Mouse (Mus musculus) neural tube, embryonic 11.5 days (tissue): ENCODE data around the gene Ctcf. TPM values are rescaled to one million over a fixed set of nuclear protein-coding genes. Genes with fewer than 3 reads are reported as not detected.

Experiments
- ATAC-seq: fragments of 200-750 bp; cut with Nextera tagmentation; 2 replicates; pipeline ENCODE4 v1.8.0; 2017; ENCODE audit warnings: moderate number of reproducible peaks, mild to moderate bottlenecking, moderate TSS enrichment, moderate library complexity; ENCODE audit not compliant: insufficient read depth, low FRiP score, low TSS enrichment
- DNase-seq: peaks from one replicate; pipeline ENCODE4 v3.0.0-alpha.2; 2015; ENCODE audit warnings: low spot score
- H3K27ac ChIP-seq: fragments of 300-500 bp; sonication (generic); 2 replicates; pipeline ENCODE4 v1.5.1; 2014; ENCODE audit warnings: low read depth, mild to moderate bottlenecking, low read length
- H3K27me3 ChIP-seq: fragments of 300-500 bp; sonication (generic); 2 replicates; pipeline ENCODE4 v1.6.1; 2014; ENCODE audit warnings: mild to moderate bottlenecking, low read length, mixed read lengths; ENCODE audit not compliant: control insufficient read depth, insufficient read depth
- H3K36me3 ChIP-seq: fragments of 300-500 bp; sonication (generic); 2 replicates; pipeline ENCODE4 v1.6.1; 2014; ENCODE audit warnings: mild to moderate bottlenecking, low read length, moderate library complexity, mixed read lengths; ENCODE audit not compliant: control insufficient read depth, insufficient read depth
- H3K4me1 ChIP-seq: fragments of 300-500 bp; sonication (generic); 2 replicates; pipeline ENCODE4 v1.6.1; 2014; ENCODE audit warnings: low read length, mixed read lengths; ENCODE audit not compliant: control insufficient read depth, insufficient read depth
- H3K4me2 ChIP-seq: fragments of 300-500 bp; sonication (generic); 2 replicates; pipeline ENCODE4 v1.6.1; 2014; ENCODE audit warnings: low read depth, mild to moderate bottlenecking, moderate library complexity
- H3K4me3 ChIP-seq: fragments of 300-500 bp; sonication (generic); 2 replicates; pipeline ENCODE4 v1.5.1; 2014; ENCODE audit warnings: low read depth, low read length
- H3K9ac ChIP-seq: fragments of 300-500 bp; sonication (generic); 2 replicates; pipeline ENCODE4 v1.6.1; 2014; ENCODE audit warnings: mild to moderate bottlenecking, low read length
- H3K9me3 ChIP-seq: fragments of 300-500 bp; sonication (generic); 2 replicates; pipeline ENCODE4 v1.6.1; 2016; ENCODE audit warnings: low read length; ENCODE audit not compliant: control insufficient read depth
- WGBS: fragments of 180-500 bp; shearing (Covaris S2); extraction: QIAGEN DNeasy Blood & Tissue Kit; methylation state at CpG from one replicate; pipeline ENCODE4 v1.1.7; 2014; 5-methylcytosine and 5-hydroxymethylcytosine counted together
- polyA plus RNA-seq: library from polyadenylated mRNA; unstranded; fragments of >200 nt; fragmentation: Nextera tagmentation; extraction: Ambion mirVana; gene quantifications from 2 replicates; pipeline ENCODE4 v1.2.1, GENCODE M21; 2014

The Ctcf gene
- polyA plus RNA-seq, 1 experiment from 2014 or later, result 111 TPM

DNA sequence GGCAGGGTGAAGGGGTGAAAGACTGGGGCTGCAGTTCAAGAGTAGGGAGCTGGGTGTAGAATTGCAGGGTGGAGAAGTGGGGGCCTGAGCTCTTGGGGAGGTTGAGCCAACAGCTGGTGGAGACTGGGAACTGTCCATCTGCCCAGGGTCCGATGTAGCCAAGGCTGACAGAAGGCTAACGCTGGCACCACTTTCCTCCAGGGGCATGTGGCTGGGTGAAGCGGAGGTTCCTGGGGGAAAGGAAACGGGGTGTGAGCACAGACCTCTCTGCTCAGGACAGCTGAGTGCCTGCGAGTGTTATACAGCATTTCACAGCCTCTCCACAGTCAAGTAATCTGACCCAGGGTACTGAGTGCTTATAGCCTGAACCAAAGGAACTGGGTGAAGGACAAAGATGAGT is 62.4 kb downstream of the Ctcf start:
- H3K27me3 ChIP-seq, result no peaks in the 10 kb centered on the region
- peaks cover 16% of the 10 kb centered on the region for H3K4me1 ChIP-seq
- H3K4me2 ChIP-seq, result no peak overlapping the region
- ATAC-seq, result no peak
- 90% methylated on average over 5 of the region's 5 CpGs for WGBS
- H3K4me3 ChIP-seq, result no peak overlapping the region
- DNase-seq, result no peak
- no peaks in the 10 kb centered on the region for H3K9me3 ChIP-seq
- H3K9ac ChIP-seq, result no peak overlapping the region
- H3K27ac ChIP-seq, result no peak overlapping the region
- H3K36me3 ChIP-seq, result peaks cover 12% of the 10 kb centered on the region

DNA sequence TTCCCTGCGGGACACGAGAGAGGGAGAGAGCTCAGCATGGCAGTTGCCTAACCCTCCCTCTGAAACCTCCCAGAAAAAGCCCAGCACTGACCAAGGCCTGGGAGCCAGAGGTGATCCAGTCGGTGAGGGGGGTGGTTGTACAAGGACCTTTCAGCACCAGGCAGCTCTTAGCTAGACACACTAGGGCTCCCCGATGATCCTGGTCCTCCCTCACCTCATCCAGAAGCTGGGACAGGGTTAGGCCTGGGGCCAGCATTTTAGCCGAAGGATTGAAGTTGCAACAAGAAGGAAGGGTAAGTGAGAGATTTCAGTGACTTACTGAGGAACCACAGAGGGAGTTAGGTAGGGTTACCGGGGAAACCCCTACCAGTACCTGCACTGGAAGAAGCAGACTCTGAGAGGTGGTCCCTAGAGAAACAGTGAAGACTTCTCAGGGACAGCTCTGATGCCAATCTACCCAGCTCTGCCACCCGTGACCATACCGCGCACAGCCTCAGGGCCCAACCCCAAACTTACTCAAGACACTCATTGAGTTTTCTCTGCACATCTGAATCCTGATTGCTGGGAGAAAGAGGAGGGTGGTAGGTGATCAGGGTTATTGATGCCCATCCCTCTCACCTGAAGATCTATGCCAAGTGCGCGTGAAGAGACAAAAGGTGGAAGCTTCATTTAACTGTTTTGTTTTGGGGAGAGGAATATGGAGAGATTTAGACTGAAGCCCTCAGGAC is 63.3 kb downstream of the Ctcf start:
- ATAC-seq (no peak), DNase-seq (no peak)
- Histone ChIP-seq H3K4me1 (peaks cover 13% of the 10 kb centered on the region), H3K9me3 (no peaks in the 10 kb centered on the region), H3K4me2 (peak overlapping the region; percentile 90), H3K36me3 (peaks cover 16% of the 10 kb centered on the region), H3K9ac (no peak overlapping the region; the same call in 1 of the 2 replicates), H3K27me3 (no peaks in the 10 kb centered on the region), H3K27ac (no peak overlapping the region), H3K4me3 (peak overlapping the region; percentile 56)
- WGBS, result 91% methylated on average over 11 of the region's 11 CpGs

DNA sequence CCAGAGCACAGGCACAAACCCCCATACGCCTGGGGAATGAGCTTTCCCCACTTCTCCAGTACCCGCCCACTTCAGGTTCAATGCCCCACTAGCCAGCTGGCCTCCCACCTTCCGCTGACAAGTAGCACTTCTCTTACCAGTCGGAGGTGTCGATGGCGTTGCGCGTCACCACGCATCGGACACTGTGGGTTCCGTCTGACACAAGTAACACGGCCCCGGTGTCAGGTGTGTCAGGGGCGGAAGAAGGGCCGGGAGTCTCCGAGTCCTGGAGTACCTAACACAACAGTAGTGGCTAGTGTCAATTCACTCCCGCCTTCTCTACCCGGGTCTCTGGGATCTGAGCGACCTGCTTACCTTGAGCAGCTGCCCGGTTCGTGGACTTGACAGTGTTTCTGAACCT is 64.2 kb downstream of the Ctcf start:
- no peaks in the 10 kb centered on the region for H3K27me3 ChIP-seq
- peak overlapping the region; percentile 62 for H3K9ac ChIP-seq
- H3K4me3 ChIP-seq, result peak overlapping the region; percentile 56
- ATAC-seq (peak; percentile 33), DNase-seq (no peak)
- H3K4me2 ChIP-seq, result peak overlapping the region; percentile 90
- H3K27ac ChIP-seq, result no peak overlapping the region
- H3K9me3 ChIP-seq, result no peaks in the 10 kb centered on the region
- peaks cover 13% of the 10 kb centered on the region for H3K4me1 ChIP-seq
- H3K36me3 ChIP-seq, result peaks cover 16% of the 10 kb centered on the region
- WGBS, result 0% methylated on average over 21 of the region's 21 CpGs

DNA sequence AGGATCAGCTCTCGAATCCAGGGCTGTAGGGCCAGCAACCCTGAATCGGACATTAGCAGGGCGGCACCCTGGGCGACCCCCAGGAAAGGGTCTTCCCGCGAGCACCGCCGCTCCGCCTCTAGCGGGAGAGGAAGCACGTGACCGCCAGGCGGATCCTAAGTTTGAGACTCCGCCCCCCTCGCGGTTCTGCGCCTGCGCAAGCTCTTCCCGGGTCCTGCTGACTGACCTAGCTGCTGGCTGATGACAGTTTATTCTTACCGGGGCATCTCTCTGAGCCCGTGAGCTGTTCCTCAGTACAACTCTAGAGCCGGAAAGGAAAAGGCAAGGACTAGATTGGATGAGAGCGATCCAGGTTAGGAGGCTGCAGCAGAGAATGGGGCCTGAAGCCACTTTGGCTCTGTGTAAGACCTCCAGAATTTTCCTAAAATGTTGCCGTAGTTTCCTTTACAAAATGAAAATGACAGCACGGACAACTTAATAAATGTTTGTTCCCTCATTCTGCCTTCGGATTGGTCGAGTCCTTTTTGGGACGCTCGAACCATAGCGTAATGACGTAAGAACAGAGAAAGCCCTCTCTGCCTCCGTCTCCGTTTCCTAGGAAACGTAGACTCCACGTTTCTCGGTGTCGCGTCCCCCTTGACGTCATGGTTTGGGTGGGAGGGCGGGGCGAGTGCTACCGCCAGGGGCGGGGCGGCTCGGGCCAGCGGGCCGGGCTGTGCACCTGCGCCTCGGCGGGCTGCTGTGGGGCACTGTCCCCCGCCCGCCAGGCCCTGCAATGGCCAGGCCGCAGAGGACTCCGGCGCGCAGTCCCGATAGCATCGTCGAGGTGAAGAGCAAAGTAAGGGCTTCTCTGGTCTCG is 64.8 kb downstream of the Ctcf start, which contains the start of the genes Acd and Pard6a:
Acd (minus strand) TSS at position 137 of the 859 bp plus-strand sequence.
Pard6a (plus strand) TSS at position 183 of the 859 bp plus-strand sequence.
- ATAC-seq, result peak; percentile 76
- peaks cover 16% of the 10 kb centered on the region for H3K36me3 ChIP-seq
- WGBS, result 0% methylated on average over 57 of the region's 60 CpGs

DNA sequence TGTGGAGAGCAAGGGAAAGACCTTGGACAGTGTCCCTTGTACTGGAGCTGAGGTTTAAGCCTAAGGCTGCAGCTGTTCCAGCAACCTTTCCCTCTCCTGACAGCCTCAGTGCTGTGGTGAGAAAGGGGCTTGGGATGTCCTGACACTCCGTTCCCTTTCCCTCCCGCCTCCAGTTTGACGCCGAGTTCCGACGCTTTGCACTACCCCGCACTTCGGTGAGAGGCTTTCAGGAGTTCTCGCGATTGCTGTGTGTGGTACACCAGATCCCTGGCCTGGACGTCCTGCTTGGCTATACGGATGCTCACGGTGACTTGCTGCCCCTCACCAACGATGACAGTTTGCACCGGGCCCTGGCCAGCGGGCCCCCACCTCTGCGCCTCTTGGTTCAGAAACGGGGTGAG is 65.6 kb downstream of the Ctcf start:
- peak overlapping the region; percentile 33 for H3K9ac ChIP-seq
- peaks cover 21% of the 10 kb centered on the region for H3K4me1 ChIP-seq
- 42% methylated on average over 18 of the region's 18 CpGs for WGBS
- no peaks in the 10 kb centered on the region for H3K27me3 ChIP-seq
- ATAC-seq (peak; percentile 3; the same call in 1 of the 2 replicates), DNase-seq (peak; percentile 36)
- no peaks in the 10 kb centered on the region for H3K9me3 ChIP-seq
- peak overlapping the region; percentile 90 for H3K4me2 ChIP-seq
- H3K36me3 ChIP-seq, result peaks cover 13% of the 10 kb centered on the region
- H3K27ac ChIP-seq, result peak overlapping the region; percentile 42
- H3K4me3 ChIP-seq, result peak overlapping the region; percentile 56

More for the DNA sequence above, 64.8 kb downstream of the Ctcf start, which contains the start of the genes Acd and Pard6a:
- peak within 1 kb of the TSS; percentile 56 for H3K4me3 ChIP-seq
- no peaks in the 10 kb centered on the region for H3K27me3 ChIP-seq
- H3K4me2 ChIP-seq, result peak within 1 kb of the TSS; percentile 90
- H3K27ac ChIP-seq, result peak within 1 kb of the TSS; percentile 82
- DNase-seq, result peak; percentile 97
- H3K9ac ChIP-seq, result peak within 1 kb of the TSS; percentile 62
- peaks cover 13% of the 10 kb centered on the region for H3K4me1 ChIP-seq
- no peaks in the 10 kb centered on the region for H3K9me3 ChIP-seq

DNA sequence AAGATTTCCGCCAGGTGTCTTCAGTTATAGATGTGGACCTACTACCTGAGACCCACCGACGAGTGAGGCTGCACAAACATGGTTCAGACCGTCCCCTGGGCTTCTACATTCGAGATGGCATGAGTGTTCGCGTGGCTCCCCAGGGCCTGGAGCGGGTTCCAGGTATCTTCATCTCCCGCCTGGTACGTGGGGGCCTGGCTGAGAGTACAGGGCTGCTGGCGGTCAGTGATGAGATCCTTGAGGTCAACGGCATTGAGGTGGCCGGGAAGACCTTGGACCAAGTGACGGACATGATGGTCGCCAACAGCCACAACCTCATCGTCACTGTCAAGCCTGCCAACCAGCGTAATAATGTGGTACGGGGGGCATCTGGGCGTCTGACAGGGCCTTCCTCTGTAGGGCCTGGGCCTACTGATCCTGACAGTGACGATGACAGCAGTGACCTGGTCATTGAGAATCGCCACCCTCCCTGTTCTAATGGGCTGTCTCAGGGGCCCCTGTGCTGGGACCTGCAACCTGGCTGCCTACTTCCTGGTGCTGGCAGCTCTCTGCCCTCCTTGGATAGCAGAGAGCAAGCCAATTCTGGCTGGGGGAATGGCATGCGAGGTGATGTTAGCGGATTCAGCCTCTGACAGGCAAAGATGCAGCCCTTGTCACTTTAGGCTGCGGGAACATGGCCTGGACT is 66.5 kb downstream of the Ctcf start:
- WGBS, result 91% methylated on average over 24 of the region's 24 CpGs
- H3K36me3 ChIP-seq, result peaks cover 11% of the 10 kb centered on the region
- DNase-seq (no peak), ATAC-seq (no peak)
- no peaks in the 10 kb centered on the region for H3K27me3 ChIP-seq
- no peak overlapping the region for H3K27ac ChIP-seq
- H3K4me1 ChIP-seq, result peaks cover 22% of the 10 kb centered on the region
- H3K9me3 ChIP-seq, result no peaks in the 10 kb centered on the region
- H3K9ac ChIP-seq, result no peak overlapping the region
- H3K4me2 ChIP-seq, result no peak overlapping the region
- no peak overlapping the region for H3K4me3 ChIP-seq

DNA sequence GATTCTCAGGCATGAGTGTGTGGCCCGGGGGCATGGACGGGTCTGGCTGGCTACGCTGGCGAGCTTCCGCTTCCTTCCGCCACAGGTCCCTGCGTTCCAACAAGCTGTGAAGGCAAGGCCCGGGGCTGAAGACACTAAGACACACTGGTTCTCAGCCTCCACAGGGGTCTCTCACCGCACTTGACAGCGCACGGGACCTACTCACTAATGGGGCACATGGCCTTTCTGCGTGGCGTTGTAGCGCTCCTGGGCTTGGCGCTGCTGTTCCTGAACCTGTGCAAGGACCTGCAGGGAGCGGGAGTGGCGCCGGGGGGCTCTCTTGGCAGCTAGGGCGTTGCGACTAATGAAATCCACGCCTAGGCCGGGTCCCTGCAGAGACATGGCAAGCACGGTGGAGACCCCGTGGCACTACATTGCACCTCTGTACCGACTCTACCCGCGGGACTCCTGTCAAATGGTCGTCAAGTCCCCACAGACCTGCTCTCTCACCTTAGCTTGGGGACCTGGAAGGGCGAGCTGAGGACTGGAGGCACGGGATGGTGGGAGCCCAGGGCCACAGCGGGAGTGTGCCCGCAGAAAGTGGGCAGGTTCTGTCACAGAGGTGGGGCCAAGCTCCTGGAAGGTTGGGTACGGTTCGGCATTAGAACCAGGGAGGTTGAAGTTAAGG is 67.9 kb downstream of the Ctcf start:
- Histone ChIP-seq H3K4me3 (no peak overlapping the region), H3K9ac (no peak overlapping the region), H3K27me3 (no peaks in the 10 kb centered on the region), H3K4me1 (peaks cover 22% of the 10 kb centered on the region), H3K9me3 (no peaks in the 10 kb centered on the region), H3K4me2 (no peak overlapping the region), H3K36me3 (peaks cover 8% of the 10 kb centered on the region), H3K27ac (no peak overlapping the region)
- ATAC-seq, result no peak
- 94% methylated on average over 34 of the region's 34 CpGs for WGBS
- DNase-seq, result no peak

DNA sequence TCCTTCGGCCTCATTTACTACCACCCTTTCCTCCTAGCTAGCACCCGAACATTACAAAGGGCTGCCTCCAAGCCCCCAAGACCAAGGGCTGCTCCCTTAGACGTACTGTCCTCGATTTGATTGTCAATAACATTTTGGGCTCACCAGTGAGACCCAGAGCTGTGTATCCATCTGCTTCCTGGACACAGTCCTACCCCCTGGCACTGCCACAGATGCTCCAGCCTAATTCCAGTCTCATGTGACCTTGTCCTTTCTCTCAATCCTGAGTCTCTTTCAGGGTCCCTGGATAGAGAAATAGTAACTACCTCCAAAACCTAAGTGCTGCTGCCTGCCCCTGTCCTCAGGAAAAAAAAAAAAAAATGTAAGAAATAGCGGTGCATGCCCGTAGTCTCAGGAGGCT is 68.6 kb downstream of the Ctcf start:
- H3K36me3 ChIP-seq, result peaks cover 8% of the 10 kb centered on the region
- no peak overlapping the region for H3K4me2 ChIP-seq
- ATAC-seq, result no peak
- 91% methylated on average over 6 of the region's 6 CpGs for WGBS
- H3K9ac ChIP-seq, result no peak overlapping the region
- no peaks in the 10 kb centered on the region for H3K27me3 ChIP-seq
- no peak overlapping the region for H3K4me3 ChIP-seq
- DNase-seq, result no peak
- no peaks in the 10 kb centered on the region for H3K9me3 ChIP-seq
- peaks cover 22% of the 10 kb centered on the region for H3K4me1 ChIP-seq
- no peak overlapping the region for H3K27ac ChIP-seq
